27 mouse cellular contexts compared by ENCODE assay signal in genomic region chr4:140695146-140695545, GRCm38 (mm10). TPM values are rescaled to one million over a fixed set of nuclear protein-coding genes. Genes with fewer than 3 reads are reported as not detected.
DNase-seq lines count a peak whose midpoint lies in the region; ATAC-seq and TF ChIP-seq lines count a peak whose summit lies in the region.
"Had no signal": no experiment of that assay in that cellular context is flagged by ENCODE, and none has a peak within 500 bp of the region (broad histone marks: within the 10 kb centered on the region; RNA-seq: fewer than 3 reads in every experiment).

No protein-coding gene starts in this region.

- TF ChIP-seq CTCF in E14TG2a.4 (conservative IDR thresholded peaks at IDR 0.05; ENCODE audit: low read length) (no peak), MEL (IDR thresholded peaks at IDR 0.05 in 2 of 3, conservative IDR thresholded peaks at IDR 0.05 in 1 of 3; ENCODE audit: control insufficient read depth in 1 of 3, insufficient read depth in 1 of 3, low read depth in 2 of 3, low read length in 3 of 3, poor library complexity in 1 of 3, severe bottlenecking in 1 of 3) (no peak)

- TF ChIP-seq POLR2A in MEL (IDR thresholded peaks at IDR 0.05; ENCODE audit: control insufficient read depth in 1 of 2, insufficient read depth in 1 of 2, low read depth in 1 of 2, low read length in 2 of 2, poor library complexity in 1 of 2): no peak

- H3K36me3 ChIP-seq in erythroblast, embryonic 14.5 days (ENCODE audit: control insufficient read depth): peaks cover 5% of the 10 kb centered on the region
- no peaks in the 10 kb centered on the region for H3K36me3 ChIP-seq in E14TG2a.4 (ENCODE audit: insufficient read depth, low read length)
- H3K36me3 ChIP-seq in MEL (ENCODE audit: control insufficient read depth in 1 of 2, insufficient read depth in 2 of 2, low read length in 2 of 2): peaks cover 0 to 43% of the 10 kb centered on the region in 2 experiments; a peak in 2 of 4 replicates
- H3K36me3 ChIP-seq in liver, embryonic 15.5 days (replicated peaks): no peaks in the 10 kb centered on the region
- H3K36me3 ChIP-seq: embryonic facial prominence, embryonic 13.5 days; forebrain, embryonic 10.5 days; G1E; heart, embryonic 12.5 days; hindbrain, embryonic 15.5 days had no signal

- peak overlapping the region; percentile 65 for H3K9ac ChIP-seq in MEL (ENCODE audit: control insufficient read depth, low read depth, low read length, poor library complexity, severe bottlenecking)
- no peak overlapping the region for H3K9ac ChIP-seq in liver, embryonic 15.5 days
- H3K9ac ChIP-seq: embryonic facial prominence, embryonic 13.5 days; heart, embryonic 12.5 days; hindbrain, embryonic 15.5 days had no signal

- no peak for DNase-seq in MEL (ENCODE audit: low read depth, low spot score)
- no peak for DNase-seq in urinary bladder, postnatal 36 days (ENCODE audit: low spot score in 2 of 2)
- DNase-seq in urinary bladder, postnatal 14 days (ENCODE audit: low spot score): no peak
- DNase-seq: adrenal gland, postnatal 10 days; B cell, adult 2 months; cerebellum, adult 11 months; cerebellum, adult 8-10 months; cerebellum, postnatal 14 days; gastrocnemius, adult 2 months; gastrocnemius, postnatal 25 days had no signal

- peak overlapping the region; percentile 61 for H3K4me3 ChIP-seq in erythroblast, embryonic 14.5 days (replicated peaks)
- peak overlapping the region; percentile 13; the same call in 1 of the 2 replicates for H3K4me3 ChIP-seq in E14TG2a.4 (replicated peaks; ENCODE audit: low read length)
- no peak overlapping the region for H3K4me3 ChIP-seq in MEL (ENCODE audit: control insufficient read depth in 1 of 2, insufficient read depth in 1 of 2, low read depth in 2 of 2, low read length in 2 of 2)
- H3K4me3 ChIP-seq in liver, embryonic 15.5 days (replicated peaks): no peak overlapping the region
- H3K4me3 ChIP-seq: embryonic facial prominence, embryonic 13.5 days; forebrain, embryonic 10.5 days; gastrocnemius, adult 2 months; heart, embryonic 12.5 days; hindbrain, embryonic 15.5 days had no signal

- H3K4me1 ChIP-seq in erythroblast, embryonic 14.5 days (ENCODE audit: control insufficient read depth): peaks cover 80% of the 10 kb centered on the region
- peaks cover 65% of the 10 kb centered on the region for H3K4me1 ChIP-seq in E14TG2a.4 (replicated peaks; ENCODE audit: low read depth, low read length)
- peaks cover 15 to 55% of the 10 kb centered on the region in 2 experiments for H3K4me1 ChIP-seq in MEL (ENCODE audit: control insufficient read depth in 1 of 2, insufficient read depth in 2 of 2, low read length in 2 of 2)
- H3K4me1 ChIP-seq in liver, embryonic 15.5 days (replicated peaks): peaks cover 87% of the 10 kb centered on the region

- no peaks in the 10 kb centered on the region for H3K27me3 ChIP-seq in erythroblast, embryonic 14.5 days (ENCODE audit: control insufficient read depth)
- H3K27me3 ChIP-seq in E14TG2a.4 (ENCODE audit: insufficient read depth, low read length) (no peaks in the 10 kb centered on the region), MEL (ENCODE audit: control insufficient read depth in 1 of 2, insufficient read depth in 2 of 2, low read length in 2 of 2) (no peaks in the 10 kb centered on the region)
- H3K27me3 ChIP-seq in liver, embryonic 15.5 days: no peaks in the 10 kb centered on the region

- H3K4me2 ChIP-seq in liver, embryonic 15.5 days: no peak overlapping the region
- H3K4me2 ChIP-seq: embryonic facial prominence, embryonic 13.5 days; heart, embryonic 12.5 days; hindbrain, embryonic 15.5 days had no signal

- TF ChIP-seq RAD21 in MEL (IDR thresholded peaks at IDR 0.05; ENCODE audit: low read depth, low read length): no peak

- WGBS in liver, embryonic 15.5 days (ENCODE audit: insufficient replicate concordance): 80% methylated on average over 7 of the region's 7 CpGs

- H3K27ac ChIP-seq in MEL (ENCODE audit: control insufficient read depth, low read depth, low read length): peak overlapping the region; percentile 88
- H3K27ac ChIP-seq in liver, embryonic 15.5 days (replicated peaks): peak overlapping the region; percentile 85
- H3K27ac ChIP-seq: embryonic facial prominence, embryonic 13.5 days; forebrain, embryonic 10.5 days; gastrocnemius, adult 2 months; hindbrain, embryonic 15.5 days had no signal

- peaks cover 4% of the 10 kb centered on the region; the same call in 1 of the 2 replicates for H3K79me2 ChIP-seq in MEL (ENCODE audit: control insufficient read depth, insufficient read depth, low read length, poor library complexity)

- H3K9me3 ChIP-seq in erythroblast, embryonic 14.5 days (ENCODE audit: control insufficient read depth, low read length): no peaks in the 10 kb centered on the region
- H3K9me3 ChIP-seq in E14TG2a.4 (ENCODE audit: low read length): no peaks in the 10 kb centered on the region
- no peaks in the 10 kb centered on the region for H3K9me3 ChIP-seq in MEL (replicated peaks; ENCODE audit: insufficient read depth, low read length)
- no peaks in the 10 kb centered on the region for H3K9me3 ChIP-seq in liver, embryonic 15.5 days (replicated peaks)
- H3K9me3 ChIP-seq: embryonic facial prominence, embryonic 13.5 days; forebrain, embryonic 10.5 days; G1E; heart, embryonic 12.5 days; hindbrain, embryonic 15.5 days had no signal

- ATAC-seq in erythroblast, adult 5-6 weeks (replicated peaks; ENCODE audit: low FRiP score, poor library complexity, severe bottlenecking): no peak
- ATAC-seq in liver, embryonic 15.5 days (ENCODE audit: insufficient read depth): no peak
- ATAC-seq: CD4-positive, CD25-positive, alpha-beta regulatory T cell, adult 4 months; forebrain, embryonic 14.5 days had no signal

- TF ChIP-seq EP300 in MEL (IDR thresholded peaks at IDR 0.05; ENCODE audit: low read depth in 1 of 2, low read length in 2 of 2): no peak

TF ChIP-seq in MEL, 35 proteins besides CTCF, POLR2A, EP300 and RAD21:
- TF ChIP-seq KAT2A (conservative IDR thresholded peaks at IDR 0.05; ENCODE audit: low read depth, low read length) (no peak), E2F4 (IDR thresholded peaks at IDR 0.05; ENCODE audit: borderline replicate concordance, low read depth, low read length) (no peak), ZKSCAN1 (IDR thresholded peaks at IDR 0.05; ENCODE audit: low read depth, low read length) (no peak), MYC (IDR thresholded peaks at IDR 0.05; ENCODE audit: low read depth, low read length) (no peak), NELFE (IDR thresholded peaks at IDR 0.05; ENCODE audit: low read depth, low read length) (no peak), POLR2AphosphoS2 (IDR thresholded peaks at IDR 0.05; ENCODE audit: low read length) (no peak), ZMIZ1 (IDR thresholded peaks at IDR 0.05; ENCODE audit: low read depth, low read length) (no peak), MYB (IDR thresholded peaks at IDR 0.05; ENCODE audit: low read depth, low read length) (no peak), CHD2 (IDR thresholded peaks at IDR 0.05; ENCODE audit: low read length) (no peak), USF1 (IDR thresholded peaks at IDR 0.05; ENCODE audit: low read depth, low read length) (no peak), POLR2AphosphoS5 (IDR thresholded peaks at IDR 0.05; ENCODE audit: borderline replicate concordance, low read depth, low read length) (no peak), MXI1 (IDR thresholded peaks at IDR 0.05; ENCODE audit: low read depth, low read length) (no peak), SMC3 (IDR thresholded peaks at IDR 0.05; ENCODE audit: low read depth, low read length) (no peak), RCOR1 (IDR thresholded peaks at IDR 0.05; ENCODE audit: low read depth, low read length) (no peak), USF2 (IDR thresholded peaks at IDR 0.05; ENCODE audit: borderline replicate concordance in 1 of 2, insufficient read depth in 1 of 2, low read depth in 1 of 2, low read length in 2 of 2) (no peak), GATA1 (IDR thresholded peaks at IDR 0.05; ENCODE audit: low read depth, low read length) (no peak), HCFC1 (IDR thresholded peaks at IDR 0.05; ENCODE audit: low read depth, low read length) (no peak)

RNA-seq across cellular contexts. Expression of gene Rcc2, which starts 5.2 kb away (rescaled TPM):
- 31.0 and 36.3 TPM in 2 replicates for polyA plus RNA-seq in erythroblast, embryonic 14.5 days (2012)
- 10.6 and 17.8 TPM in 2 replicates for total RNA-seq in erythroblast, adult 5-6 weeks (2015; ENCODE audit: low replicate concordance)
- total RNA-seq in erythroblast, adult 5-6 weeks (2017; ENCODE audit: low replicate concordance): 21.0 and 24.1 TPM in 2 replicates
- total RNA-seq in MEL (2012; rRNA removed): 267 and 270 TPM in 2 replicates
- polyA plus RNA-seq in MEL (2012; ENCODE audit: insufficient read depth in 1 of 2, insufficient read length in 2 of 2, low read depth in 1 of 2, low replicate concordance in 2 of 2, missing spikeins in 1 of 2): 100 to 1,000 TPM; 254 to 427 TPM
- polyA plus RNA-seq in liver, embryonic 15.5 days (2015; fragmentation: Nextera tagmentation; extraction: Ambion mirVana): 28.0 and 32.1 TPM in 2 replicates

RNA-seq across cellular contexts. Expression of gene Arhgef10l, which starts 29.3 kb away (rescaled TPM):
- polyA plus RNA-seq in erythroblast, embryonic 14.5 days (2012): 0.12 TPM in 1 of 2 replicates, not detected in the other
- 1.5 and 7.3 TPM in 2 replicates for total RNA-seq in erythroblast, adult 5-6 weeks (2015; ENCODE audit: low replicate concordance)
- 2.6 and 4.5 TPM in 2 replicates for total RNA-seq in erythroblast, adult 5-6 weeks (2017; ENCODE audit: low replicate concordance)
- total RNA-seq in MEL (2012; rRNA removed): 10.2 and 16.9 TPM in 2 replicates
- 10 to 100 TPM in 1 of 2 experiments, not detected in 1; 26.0 TPM for polyA plus RNA-seq in MEL (2012; ENCODE audit: insufficient read depth in 1 of 2, insufficient read length in 2 of 2, low read depth in 1 of 2, low replicate concordance in 2 of 2, missing spikeins in 1 of 2)
- polyA plus RNA-seq in liver, embryonic 15.5 days (2015; fragmentation: Nextera tagmentation; extraction: Ambion mirVana): 4.8 and 6.5 TPM in 2 replicates

RNA-seq across cellular contexts. Expression of gene Padi6, which starts 47.3 kb away (rescaled TPM):
- polyA plus RNA-seq in erythroblast, embryonic 14.5 days (2012): not detected in 2 replicates
- not detected in 2 replicates for total RNA-seq in erythroblast, adult 5-6 weeks (2015; ENCODE audit: low replicate concordance)
- not detected in 2 replicates for total RNA-seq in erythroblast, adult 5-6 weeks (2017; ENCODE audit: low replicate concordance)
- total RNA-seq in MEL (2012; rRNA removed): not detected in 2 replicates
- polyA plus RNA-seq in MEL (2012; ENCODE audit: insufficient read depth in 1 of 2, insufficient read length in 2 of 2, low read depth in 1 of 2, low replicate concordance in 2 of 2, missing spikeins in 1 of 2): not detected
- not detected in 2 replicates for polyA plus RNA-seq in liver, embryonic 15.5 days (2015; fragmentation: Nextera tagmentation; extraction: Ambion mirVana)
- total RNA-seq: common myeloid progenitor, adult 5-6 weeks; G1E; gastrocnemius, adult 2 months; gastrocnemius, postnatal 25 days; granulocyte monocyte progenitor cell, adult 5-6 weeks; heart, adult 8-10 months; heart, postnatal 25 days had no signal
- polyA plus RNA-seq: brain, embryonic 14.5 days; CD4-positive, CD25-positive, alpha-beta regulatory T cell, adult 4 months; embryonic facial prominence, embryonic 13.5 days; forebrain, embryonic 10.5 days; forebrain, embryonic 14.5 days; G1E; heart, embryonic 12.5 days; hindbrain, embryonic 11.5 days; hindbrain, embryonic 15.5 days had no signal

Comparison
In these comparisons a context has a peak if more than half of its experiments do, and no peak if none do; other contexts are left out.
1. H3K4me3 ChIP-seq: peak in erythroblast, embryonic 14.5 days (single experiment) and E14TG2a.4 (single experiment); none in MEL (0 of 2) and liver, embryonic 15.5 days (single experiment).